Mouse (Mus musculus) ES-Bruce4 (cell line): Measurements from ENCODE around the gene Trafd1. TPM values are rescaled to one million over a fixed set of nuclear protein-coding genes. Genes with fewer than 3 reads are reported as not detected.

Experiments used
- H3K27ac ChIP-seq: 2 replicates; pipeline ENCODE4 v1.5.1; 2012; ENCODE audit warnings: low read length, inconsistent platforms; ENCODE audit not compliant: insufficient read depth
- H3K27me3 ChIP-seq: 2 replicates; pipeline ENCODE4 v1.6.1; 2012; ENCODE audit warnings: mild to moderate bottlenecking, low read length, inconsistent platforms; ENCODE audit not compliant: control insufficient read depth, poor library complexity, insufficient read depth, severe bottlenecking
- H3K36me3 ChIP-seq: 2 replicates; pipeline ENCODE4 v1.6.1; 2012; ENCODE audit warnings: inconsistent platforms, mild to moderate bottlenecking, low read length, moderate library complexity; ENCODE audit not compliant: control insufficient read depth, poor library complexity, insufficient read depth, severe bottlenecking
- H3K4me1 ChIP-seq: one replicate; pipeline ENCODE4 v1.8.1; 2011; ENCODE audit warnings: low read length; ENCODE audit not compliant: control insufficient read depth, insufficient read depth
- H3K4me3 ChIP-seq: 2 replicates; pipeline ENCODE4 v1.5.1; 2011; ENCODE audit warnings: low read depth, mild to moderate bottlenecking, low read length
- H3K9ac ChIP-seq: 2 replicates; pipeline ENCODE4 v1.6.1; 2012; ENCODE audit warnings: low read depth, mild to moderate bottlenecking, inconsistent platforms; ENCODE audit not compliant: poor library complexity, severe bottlenecking
- H3K9me3 ChIP-seq: replicated peaks from 2 replicates; pipeline ENCODE4 v1.6.1; 2012; ENCODE audit warnings: mild to moderate bottlenecking, low read length, inconsistent platforms; ENCODE audit not compliant: control insufficient read depth, poor library complexity, insufficient read depth, severe bottlenecking
- CTCF ChIP-seq: IDR thresholded peaks from one replicate; pipeline ENCODE4 v1.8.1; 2011; ENCODE audit warnings: low read depth, low read length
- EP300 ChIP-seq: IDR thresholded peaks from 2 replicates; pipeline ENCODE4 v1.6.1; 2011; ENCODE audit warnings: low read depth, low read length; ENCODE audit not compliant: insufficient read depth
- POLR2A ChIP-seq: IDR thresholded peaks from one replicate; pipeline ENCODE4 v1.8.1; 2011; ENCODE audit warnings: low read length; ENCODE audit not compliant: insufficient read depth
- polyA plus RNA-seq: library from polyadenylated mRNA; stranded (reverse); fragments of >200 nt; gene quantifications from 2 replicates; pipeline ENCODE4 v1.2.4, GENCODE M21; 2011; ENCODE audit warnings: low read depth; ENCODE audit not compliant: missing spikeins, insufficient read depth, insufficient read length

Gene Trafd1
- polyA plus RNA-seq, 1 experiment = 23.1 TPM

GRCm38 (mm10) chr5:121397187-121398145 lies 12.0 kb upstream of the Trafd1 start, which contains the start of gene Naa25:
Gene Naa25 (plus strand): TSS chr5:121397936.
- Histone ChIP-seq H3K27me3 (no peaks in the 10 kb centered on the region), H3K4me1 (no peaks in the 10 kb centered on the region), H3K36me3 (peaks cover 4% of the 10 kb centered on the region; the same call in 1 of the 2 replicates), H3K9ac (peak within 1 kb of the TSS; percentile 94), H3K4me3 (peak within 1 kb of the TSS; percentile 89), H3K9me3 (0 out of 2 replicates have a peak, but pooled peaks cover 2% of the 10 kb centered on the region), H3K27ac (peak within 1 kb of the TSS; percentile 80)
- TF ChIP-seq POLR2A = peak; percentile 34
- TF ChIP-seq CTCF = no peak

GRCm38 (mm10) chr5:121395621-121396020 lies 10.2 kb upstream of the Trafd1 start:
- 0 out of 2 replicates have a peak, but pooled peaks cover 2% of the 10 kb centered on the region for H3K9me3 ChIP-seq
- H3K4me1 ChIP-seq = no peaks in the 10 kb centered on the region
- H3K27ac ChIP-seq = no peak overlapping the region
- H3K4me3 ChIP-seq = no peak overlapping the region
- no peaks in the 10 kb centered on the region for H3K36me3 ChIP-seq
- no peak overlapping the region for H3K9ac ChIP-seq
- H3K27me3 ChIP-seq = no peaks in the 10 kb centered on the region
- TF ChIP-seq CTCF = no peak
- no peak for TF ChIP-seq POLR2A
- no peak for TF ChIP-seq EP300

GRCm38 (mm10) chr5:121393402-121393801 lies 8.0 kb upstream of the Trafd1 start:
- no peaks in the 10 kb centered on the region for H3K4me1 ChIP-seq
- 0 out of 2 replicates have a peak, but pooled peaks cover 2% of the 10 kb centered on the region for H3K9me3 ChIP-seq
- H3K27ac ChIP-seq = no peak overlapping the region
- H3K9ac ChIP-seq = no peak overlapping the region
- H3K36me3 ChIP-seq = no peaks in the 10 kb centered on the region
- TF ChIP-seq POLR2A = no peak
- H3K4me3 ChIP-seq = no peak overlapping the region
- H3K27me3 ChIP-seq = no peaks in the 10 kb centered on the region

- no peak for TF ChIP-seq POLR2A
- no peak for TF ChIP-seq CTCF
- no peak for TF ChIP-seq EP300
- Histone ChIP-seq H3K9me3 (0 out of 2 replicates have a peak, but pooled peaks cover 2% of the 10 kb centered on the region), H3K36me3 (no peaks in the 10 kb centered on the region), H3K4me1 (no peaks in the 10 kb centered on the region), H3K9ac (no peak overlapping the region), H3K4me3 (no peak overlapping the region), H3K27ac (no peak overlapping the region), H3K27me3 (no peaks in the 10 kb centered on the region)
Observed at GRCm38 (mm10) chr5:121392667-121393380, 7.4 kb upstream of the Trafd1 start.

GRCm38 (mm10) chr5:121389691-121390090 lies 4.3 kb upstream of the Trafd1 start:
- H3K9me3 ChIP-seq = 0 out of 2 replicates have a peak, but pooled peaks cover 2% of the 10 kb centered on the region

GRCm38 (mm10) chr5:121389106-121389505 lies 3.7 kb upstream of the Trafd1 start:
- Histone ChIP-seq H3K9me3 (no peaks in the 10 kb centered on the region), H3K4me1 (no peaks in the 10 kb centered on the region), H3K4me3 (no peak overlapping the region), H3K27ac (peak overlapping the region; percentile 59), H3K9ac (peak overlapping the region; percentile 21), H3K36me3 (no peaks in the 10 kb centered on the region), H3K27me3 (no peaks in the 10 kb centered on the region)
- TF ChIP-seq POLR2A = no peak
- no peak for TF ChIP-seq EP300
- TF ChIP-seq CTCF = no peak

More at GRCm38 (mm10) chr5:121389691-121390090, 4.3 kb upstream of the Trafd1 start:
- Histone ChIP-seq H3K4me3 (no peak overlapping the region), H3K4me1 (no peaks in the 10 kb centered on the region), H3K27me3 (no peaks in the 10 kb centered on the region), H3K9ac (peak overlapping the region; percentile 21; the same call in 1 of the 2 replicates), H3K27ac (peak overlapping the region; percentile 59), H3K36me3 (no peaks in the 10 kb centered on the region)
- no peak for TF ChIP-seq EP300
